Mouse (Mus musculus) MN1 (cell line): ENCODE results near the gene C8g.
A peak's percentile ranks its signal among the peaks of the same experiment; 100 is the strongest.

ENCODE experiments used
- DNase-seq: peaks from one replicate; pipeline ENCODE4 v3.0.0-alpha.2; 2016; ENCODE audit warnings: low spot score

The C8g gene

DNA sequence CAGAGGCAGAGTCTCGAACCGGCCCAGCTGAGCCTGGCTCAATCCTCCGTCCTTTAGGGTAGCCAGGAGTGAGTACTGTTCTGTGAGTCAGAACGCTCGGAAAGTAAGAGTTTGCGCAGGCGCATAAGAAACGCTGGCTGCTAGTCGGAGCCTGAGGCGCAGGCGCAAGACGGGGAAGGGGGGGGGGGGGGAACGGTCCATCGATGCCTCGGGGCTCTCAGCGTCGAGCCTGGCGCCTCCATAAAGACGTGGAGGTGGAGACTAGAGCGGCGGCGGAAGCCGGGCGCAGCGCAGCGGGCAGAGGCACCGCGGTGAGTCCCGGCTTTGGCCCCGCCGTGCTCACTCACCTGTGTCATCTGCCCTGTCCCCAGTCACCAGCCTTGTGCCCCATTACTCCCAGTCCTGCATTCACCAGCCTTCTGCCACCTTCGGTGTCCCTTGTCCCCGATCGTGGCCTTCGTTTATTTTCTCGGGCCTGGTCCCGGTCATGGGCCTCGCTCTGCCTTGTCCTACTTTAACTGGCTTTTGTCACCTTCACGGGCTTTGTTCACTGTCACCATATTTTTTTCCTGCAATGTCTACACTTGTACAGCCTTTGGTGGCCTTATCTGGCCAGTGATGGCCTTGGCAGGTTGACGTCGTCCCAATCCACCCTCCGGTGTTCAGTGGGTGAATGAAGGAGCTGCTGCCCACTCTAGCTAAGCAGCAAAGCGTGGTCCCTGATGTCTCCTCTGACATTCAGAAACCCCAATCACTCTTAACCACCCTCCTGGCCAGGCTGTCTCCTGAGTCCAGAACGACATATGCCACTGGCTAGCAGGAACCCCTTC, 728 bp downstream of the C8g start, which contains the start of gene Fbxw5:
TSS of gene Fbxw5 (plus strand) at position 175 of the 830 bp plus-strand sequence.
- peak; percentile 95 for DNase-seq

DNA sequence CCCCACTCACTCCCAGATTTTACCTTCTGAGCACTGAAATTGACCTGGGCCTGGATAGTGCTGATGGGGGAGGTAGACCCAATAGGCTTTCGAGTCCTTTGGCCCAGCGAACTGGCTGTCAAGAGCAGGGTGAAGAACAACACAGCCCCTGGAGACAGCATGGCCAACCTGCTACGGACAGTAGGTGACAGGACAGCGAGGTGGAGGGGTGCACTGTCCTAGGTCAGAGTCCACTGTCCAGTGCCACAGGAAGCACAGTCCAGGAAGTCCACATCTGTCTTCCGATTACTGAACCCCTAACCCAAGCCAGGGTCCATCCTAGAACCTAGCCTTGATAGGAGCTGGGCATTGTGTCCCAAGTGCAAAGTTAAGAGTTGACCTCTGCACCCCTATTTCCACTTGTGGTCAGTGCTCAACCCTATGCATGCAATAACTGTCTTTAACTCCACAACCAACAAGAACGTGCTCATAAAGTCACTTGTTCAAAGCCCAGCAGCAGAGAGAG, 1.4 kb downstream of the C8g start:
- no peak for DNase-seq

DNA sequence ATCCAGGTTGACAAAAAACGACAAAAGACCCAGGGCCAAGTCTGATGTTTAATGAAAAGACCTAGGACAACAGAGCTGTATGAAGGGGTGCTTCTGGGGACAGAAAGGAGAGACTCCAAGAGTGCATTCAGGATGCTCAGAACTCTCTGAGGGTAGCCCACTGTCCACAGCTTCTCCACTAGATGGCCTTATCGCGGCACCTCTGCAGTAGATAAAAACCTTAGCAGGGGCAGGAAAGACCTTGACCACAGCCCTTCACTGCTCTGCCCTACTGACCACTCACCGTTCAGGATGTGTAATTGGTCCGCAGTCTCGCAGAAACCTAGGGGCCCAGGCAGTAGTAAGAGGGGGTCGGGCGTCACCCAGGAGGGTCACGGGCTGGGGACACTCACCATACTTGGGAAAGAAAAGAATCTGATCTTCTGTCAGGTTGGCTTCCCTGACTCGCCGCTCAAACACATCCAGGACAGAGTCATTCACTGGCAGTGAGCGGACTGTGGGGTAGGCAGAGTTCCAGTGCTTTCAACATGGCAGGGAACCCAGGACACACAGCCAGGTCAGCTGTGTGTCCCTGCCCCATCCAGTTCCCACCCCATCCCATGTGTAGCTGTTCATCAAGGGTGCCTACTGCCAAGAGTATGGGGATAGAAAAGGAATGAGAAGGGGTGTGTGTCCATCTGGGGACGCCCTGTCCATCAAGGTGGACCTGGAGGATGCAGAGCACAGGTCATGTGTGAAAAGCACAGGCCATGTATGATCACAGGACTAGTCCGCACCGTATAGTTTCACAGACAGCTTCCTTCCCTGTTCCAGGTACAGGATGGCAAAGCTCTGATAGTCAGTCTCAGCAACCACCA, 2.7 kb downstream of the C8g start:
- no peak for DNase-seq

DNA sequence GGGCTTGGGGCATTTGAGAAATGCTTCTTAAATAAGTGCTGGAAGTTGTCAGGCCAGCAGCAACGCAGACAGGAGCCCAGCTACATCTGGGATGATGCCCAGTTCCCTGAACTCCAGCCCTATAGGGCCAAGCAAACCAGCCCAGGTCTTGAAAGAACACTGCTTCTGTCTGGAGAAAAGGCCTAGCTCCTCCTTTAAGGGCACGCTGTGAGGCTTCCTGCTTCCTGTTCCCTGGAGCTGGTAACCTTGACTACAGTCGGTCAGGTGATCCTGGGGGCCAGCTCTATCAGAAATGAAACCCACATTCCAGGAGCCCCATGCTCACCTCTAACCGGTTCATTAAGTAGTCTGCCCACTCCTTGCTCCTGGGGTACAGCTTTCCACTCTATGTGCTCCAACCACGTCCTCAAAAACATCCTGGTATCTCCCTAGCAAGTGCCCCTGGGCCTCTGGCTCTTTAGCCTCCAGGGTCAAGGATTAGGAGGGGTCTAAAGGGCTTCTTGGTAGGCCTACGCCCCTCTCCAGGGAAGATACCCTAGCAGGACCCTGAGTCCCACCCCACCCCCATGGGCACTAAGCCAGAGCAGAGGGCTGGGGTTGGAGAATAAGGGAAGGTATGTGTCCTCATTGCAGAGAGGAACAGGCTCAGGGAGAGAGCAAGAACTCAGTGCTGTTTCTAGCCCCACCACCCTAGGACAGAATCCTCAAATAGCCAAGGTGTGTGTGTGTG, 3.5 kb downstream of the C8g start:
- peak; percentile 32 for DNase-seq

DNA sequence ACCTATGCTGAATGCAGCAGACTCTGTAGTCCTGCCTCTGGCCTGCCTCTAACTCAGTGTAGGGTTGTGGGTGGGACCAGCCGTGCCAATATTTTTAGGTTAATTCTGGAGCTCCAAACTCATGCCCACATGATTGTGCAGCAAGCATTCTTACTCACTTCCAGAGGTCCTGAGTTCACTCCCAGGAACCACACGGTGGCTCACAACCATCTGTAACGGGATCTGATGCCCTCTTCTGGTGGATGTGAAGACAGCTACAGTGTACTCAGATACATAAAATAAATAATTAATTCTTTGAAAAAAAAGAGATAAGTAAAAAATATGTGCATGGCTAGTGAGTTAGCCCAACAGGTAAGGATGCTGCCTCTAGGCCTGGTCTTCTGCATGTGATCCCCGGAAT, 5.1 kb downstream of the C8g start:
- DNase-seq, result peak; percentile 31

DNA sequence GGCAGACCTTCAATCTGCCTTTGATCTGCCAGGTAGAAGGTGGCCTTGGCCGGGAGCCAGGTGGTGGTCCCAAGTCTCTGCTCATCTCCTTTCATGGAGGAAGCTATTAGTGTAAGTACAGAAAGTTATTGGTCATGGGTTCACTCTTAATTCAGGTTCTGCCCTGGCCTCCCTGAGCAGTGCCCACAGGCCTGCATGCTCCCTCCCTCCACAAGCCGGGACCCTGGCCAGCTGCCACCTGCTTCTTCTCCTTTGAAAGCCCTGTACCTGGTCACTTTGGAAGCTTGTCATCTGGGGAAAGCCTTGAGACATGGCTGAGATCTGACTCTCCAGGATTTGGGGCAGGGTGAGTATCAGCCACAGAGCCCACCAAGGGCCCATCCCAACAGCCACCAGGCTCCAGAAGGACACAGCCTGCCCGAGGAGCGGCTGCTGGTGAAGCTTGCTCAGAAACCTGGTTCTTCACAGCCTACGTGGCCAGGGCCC, 8.0 kb downstream of the C8g start, which contains the start of gene Lcn12:
TSS of gene Lcn12 (minus strand) at position 436 of the 486 bp plus-strand sequence.
- DNase-seq, result no peak

DNA sequence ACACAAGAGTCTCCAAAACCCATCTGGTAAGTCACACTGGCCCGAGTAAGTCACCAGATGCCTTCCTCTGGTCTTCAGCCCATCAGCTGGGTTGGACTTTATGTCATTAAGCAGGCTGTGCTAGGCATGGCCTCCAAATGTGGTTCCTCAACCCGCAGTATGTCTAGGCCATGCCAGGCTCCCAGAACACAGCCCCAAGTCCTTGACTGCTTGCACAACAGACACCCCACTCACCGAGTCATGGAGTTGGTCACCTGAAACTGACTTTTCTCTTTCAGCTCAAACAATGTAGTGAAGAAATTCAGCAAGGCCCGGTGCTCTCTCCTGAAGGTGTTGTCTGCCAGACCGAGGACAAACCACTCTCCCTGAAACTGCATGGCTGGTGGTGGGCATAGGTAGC, 8.5 kb downstream of the C8g start:
- no peak for DNase-seq

DNA sequence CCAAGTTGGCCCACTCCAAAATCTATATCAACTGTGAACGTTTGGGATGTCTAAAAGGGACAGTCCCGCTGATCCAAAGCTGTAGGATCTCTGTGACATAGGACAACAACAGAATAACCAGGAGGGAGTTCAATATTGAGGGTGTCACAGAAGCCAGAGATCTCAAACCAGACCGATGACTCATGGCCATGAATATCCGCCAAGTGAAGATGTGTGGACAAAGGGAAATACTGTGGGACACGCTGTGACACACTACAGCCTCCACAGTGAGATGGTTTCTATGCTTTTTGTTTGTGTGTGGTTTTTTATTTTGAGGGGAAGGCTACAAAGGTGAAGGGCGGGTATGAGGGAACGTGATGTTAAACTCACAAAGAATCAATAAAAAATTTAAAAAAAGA, 12.8 kb downstream of the C8g start:
- DNase-seq, result no peak

DNA sequence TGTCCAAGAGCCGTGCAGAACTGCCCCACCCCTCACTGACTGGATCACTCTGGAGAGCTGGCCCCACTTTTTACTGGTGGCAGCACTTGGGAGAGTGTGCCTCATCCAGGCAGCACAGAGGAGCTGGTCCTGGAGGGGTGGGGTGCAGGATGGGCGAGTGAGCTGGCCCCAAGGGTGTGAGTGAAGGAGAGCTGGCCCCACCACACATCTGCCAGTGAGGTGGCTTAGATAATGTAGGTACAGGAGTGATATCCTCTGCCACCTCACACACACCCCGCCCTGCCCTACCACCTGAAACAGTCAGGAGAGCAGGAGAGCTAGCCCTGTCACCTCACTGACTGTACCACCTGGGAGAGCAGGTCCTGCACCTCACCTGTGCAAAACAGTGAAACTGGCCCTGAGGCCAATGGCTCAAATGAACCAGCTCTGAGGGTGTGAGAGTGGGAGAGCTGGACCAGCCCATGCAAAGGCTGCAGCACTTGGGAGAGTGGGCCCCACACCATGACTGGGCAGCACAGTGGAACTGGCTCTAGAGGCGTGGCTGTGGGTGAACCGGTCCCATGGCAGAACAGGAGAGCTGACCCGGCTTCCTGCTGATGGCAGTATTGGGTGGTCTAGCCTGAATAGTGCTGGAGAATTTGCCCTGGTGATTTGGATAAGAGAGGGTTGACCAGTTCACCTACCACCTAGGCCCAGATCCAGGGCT, 13.4 kb downstream of the C8g start:
- DNase-seq, result no peak

DNA sequence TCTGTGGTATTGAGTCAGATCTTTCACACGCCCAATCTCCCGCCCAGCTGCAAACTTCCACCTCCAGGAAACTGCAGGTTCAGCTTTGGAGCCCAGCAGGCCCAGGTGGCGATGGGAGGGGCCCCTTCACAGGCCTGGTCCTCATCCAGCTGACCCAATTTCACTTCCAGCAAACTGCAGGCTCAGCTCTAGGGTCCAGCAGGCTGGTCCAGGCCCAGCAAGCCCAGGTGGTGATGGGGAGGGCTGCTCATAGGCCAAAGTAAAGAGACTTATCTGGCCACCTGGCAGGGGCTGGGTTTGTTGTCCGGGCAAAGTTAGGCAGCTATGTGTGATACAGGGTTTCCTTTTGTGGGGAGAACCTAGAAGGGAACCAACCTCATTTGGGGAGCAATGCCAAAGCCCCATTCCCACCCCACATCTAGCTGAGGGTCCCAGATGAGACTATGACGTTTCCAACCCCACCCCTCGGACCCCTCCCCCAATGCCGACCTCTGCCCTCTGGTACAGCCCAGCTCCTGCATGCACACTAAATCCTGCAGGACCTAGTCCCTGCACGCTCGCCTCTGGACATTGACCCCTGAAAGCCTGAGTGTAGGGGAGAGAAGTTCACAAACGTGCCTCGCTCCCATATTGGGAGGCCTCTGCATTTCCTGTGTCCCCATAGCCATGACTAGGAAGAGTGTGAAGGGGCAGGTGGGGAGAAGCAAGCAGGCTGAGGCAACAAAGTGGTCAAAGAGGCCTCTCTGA, 16.4 kb downstream of the C8g start:
- no peak for DNase-seq

DNA sequence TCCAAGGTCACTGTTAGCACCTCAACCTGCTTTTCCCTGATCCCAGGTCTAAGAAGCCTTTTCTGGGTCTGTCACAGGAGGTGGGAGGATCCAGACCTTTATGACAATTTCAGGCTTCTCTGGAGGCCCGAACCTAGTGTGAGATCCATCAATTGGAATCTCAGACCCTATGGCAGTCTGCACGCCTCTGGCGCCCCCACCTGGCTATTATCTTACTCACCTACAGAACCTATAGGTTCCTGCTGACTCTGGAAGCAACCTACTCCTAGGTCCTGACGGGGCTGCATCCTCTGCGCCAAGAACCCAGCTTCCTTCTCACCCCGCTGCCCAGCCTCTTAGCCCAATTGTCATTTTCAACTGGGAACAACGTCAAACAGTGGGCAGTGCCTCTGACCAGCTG, 18.6 kb downstream of the C8g start:
- peak; percentile 68 for DNase-seq

DNA sequence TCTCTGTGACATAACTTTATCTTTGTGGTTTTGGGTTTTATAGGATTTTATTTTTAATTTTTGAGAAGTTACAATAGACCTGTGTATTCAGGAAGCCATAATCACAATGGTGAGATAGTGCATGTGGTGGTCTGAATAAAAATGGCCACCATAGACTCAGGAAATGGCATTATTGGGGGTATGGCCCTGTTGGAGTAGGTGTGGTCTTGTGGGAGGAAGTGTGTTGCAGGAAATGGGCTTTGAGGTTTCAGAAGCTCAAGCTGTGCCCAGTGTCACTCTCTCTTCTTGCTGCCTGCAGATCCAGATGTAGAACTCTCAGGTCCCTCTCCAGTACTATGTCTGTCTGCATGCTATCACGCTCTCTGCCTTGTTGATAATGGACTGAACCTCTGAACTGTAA, 21.0 kb downstream of the C8g start:
- DNase-seq, result no peak

DNA sequence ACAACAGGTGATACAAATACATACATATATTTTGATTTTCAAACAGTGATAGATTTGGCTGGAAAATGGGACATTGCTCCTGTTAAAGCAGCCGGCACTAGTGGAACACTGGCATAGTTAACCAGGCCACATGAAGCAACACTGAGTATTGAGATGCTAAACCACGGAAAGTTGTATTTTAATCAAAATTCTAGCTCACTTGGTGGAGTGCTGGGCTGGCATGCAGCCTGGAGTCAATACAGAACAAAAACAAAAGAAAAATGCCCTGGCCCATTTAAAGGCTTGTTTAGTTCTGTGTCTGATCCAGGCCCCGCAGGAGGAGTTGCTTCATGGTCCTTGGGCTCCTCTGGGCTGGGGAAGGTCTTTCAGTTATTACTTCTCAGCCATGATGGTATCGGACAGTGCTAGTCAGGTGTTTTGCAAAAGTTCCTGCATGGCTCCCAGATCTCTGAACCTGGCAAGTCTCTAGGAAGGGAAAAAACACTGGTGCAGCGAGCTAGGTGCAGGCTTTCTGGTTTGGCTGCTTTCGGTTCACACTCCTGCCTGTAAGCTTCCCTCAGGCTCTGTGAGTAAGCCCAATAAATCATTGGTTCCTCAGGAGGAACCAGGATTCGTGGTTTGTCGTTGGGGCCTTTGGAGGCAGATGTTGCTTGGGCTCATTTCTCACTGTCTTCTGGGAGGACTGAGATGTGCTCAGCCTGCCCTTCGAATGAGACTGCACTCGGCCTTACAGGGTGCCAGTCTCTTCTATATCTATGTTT, 21.8 kb downstream of the C8g start:
- DNase-seq, result no peak

DNA sequence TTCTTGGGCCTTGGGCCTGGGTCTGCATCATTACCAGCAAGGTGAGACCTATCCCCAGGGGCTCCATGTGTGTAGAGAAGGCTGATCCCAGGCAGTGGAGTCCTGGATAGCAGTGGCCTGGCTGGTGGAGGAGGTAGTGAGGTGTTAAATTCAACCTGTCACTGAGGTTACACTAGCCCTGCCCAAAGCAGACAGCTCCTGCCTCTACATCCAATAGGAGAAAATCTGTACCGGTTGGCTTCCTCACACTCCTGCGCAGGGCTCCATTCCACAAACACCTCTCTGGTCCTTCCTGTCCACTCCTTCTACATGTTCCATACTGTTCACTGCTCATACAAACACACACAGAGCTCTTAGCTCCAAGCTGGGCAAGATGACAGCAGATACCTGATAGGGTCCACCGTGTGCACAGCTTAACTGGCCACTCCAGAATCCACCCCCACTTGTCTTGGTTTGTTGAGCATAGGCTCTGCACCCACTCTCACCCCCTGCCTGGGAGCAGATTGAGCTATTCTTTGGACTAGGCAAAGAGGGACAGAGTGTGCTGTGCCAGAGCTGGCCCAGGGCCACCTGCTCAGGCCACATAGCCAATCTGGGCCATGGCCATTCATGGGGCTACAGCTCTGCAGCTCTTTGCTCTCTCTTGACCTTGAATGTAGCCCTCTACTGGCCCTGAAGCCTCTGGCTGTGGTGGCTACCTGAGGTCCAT, 23.4 kb downstream of the C8g start:
- no peak for DNase-seq

DNA sequence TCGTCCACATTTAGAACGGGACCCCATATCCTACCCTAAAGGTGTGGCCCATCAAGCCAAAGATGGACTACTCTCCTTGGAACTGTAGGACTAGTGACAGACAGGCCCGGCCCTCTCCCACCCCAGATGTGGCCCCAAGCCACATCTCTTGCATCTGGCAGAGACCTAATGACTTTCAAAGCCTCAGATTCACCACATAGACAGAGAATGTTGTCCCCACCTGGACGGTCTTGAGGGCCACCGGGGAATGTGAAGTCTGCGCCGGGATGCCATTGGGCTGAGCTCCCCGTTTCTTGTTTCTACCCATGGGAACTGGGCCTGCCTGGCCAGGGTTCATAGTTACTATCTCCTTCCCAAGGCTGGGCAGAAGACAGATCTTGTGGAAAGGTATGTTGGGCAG, 24.0 kb downstream of the C8g start:
- no peak for DNase-seq

DNA sequence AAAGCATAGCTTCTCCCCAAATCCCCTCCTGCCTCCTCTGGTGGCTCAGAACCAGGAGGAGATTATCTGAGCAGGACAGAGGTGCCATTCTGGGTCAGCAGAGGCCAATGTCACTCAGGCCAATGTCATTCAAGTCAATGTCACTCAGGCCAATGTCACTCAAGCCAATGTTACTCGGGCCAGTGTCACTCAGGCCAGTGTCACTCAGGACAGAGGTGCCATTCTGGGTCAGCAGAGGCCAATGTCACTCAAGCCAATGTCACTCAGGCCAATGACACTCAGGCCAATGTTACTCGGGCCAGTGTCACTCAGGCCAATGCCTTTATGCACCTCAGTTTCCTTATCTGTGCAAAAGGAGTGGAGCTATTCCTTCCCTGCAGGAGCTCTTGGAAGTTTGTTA, 29.0 kb downstream of the C8g start:
- no peak for DNase-seq

DNA sequence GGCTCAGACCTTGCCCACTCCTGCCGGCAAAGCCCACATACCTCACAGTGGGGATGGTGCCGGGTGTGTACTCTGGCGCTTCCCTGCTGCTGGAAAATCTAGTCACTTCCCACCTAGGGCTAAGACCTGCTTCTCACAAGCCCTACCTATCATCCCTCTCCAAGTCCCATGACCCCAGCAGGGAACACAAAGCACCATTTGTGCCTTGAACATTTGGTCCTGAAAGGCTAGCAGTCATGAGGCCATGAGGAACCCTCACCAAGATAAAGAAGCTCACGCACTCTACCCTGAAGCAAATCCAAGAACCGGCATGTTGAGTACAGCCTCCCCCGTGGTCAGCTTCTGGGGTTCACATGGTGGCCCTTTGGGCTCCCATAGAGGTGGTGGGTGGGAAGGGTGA, 31.6 kb downstream of the C8g start, which contains the start of gene Ptgds:
TSS of gene Ptgds (minus strand) at position 78 of the 400 bp plus-strand sequence.
- DNase-seq, result no peak

DNA sequence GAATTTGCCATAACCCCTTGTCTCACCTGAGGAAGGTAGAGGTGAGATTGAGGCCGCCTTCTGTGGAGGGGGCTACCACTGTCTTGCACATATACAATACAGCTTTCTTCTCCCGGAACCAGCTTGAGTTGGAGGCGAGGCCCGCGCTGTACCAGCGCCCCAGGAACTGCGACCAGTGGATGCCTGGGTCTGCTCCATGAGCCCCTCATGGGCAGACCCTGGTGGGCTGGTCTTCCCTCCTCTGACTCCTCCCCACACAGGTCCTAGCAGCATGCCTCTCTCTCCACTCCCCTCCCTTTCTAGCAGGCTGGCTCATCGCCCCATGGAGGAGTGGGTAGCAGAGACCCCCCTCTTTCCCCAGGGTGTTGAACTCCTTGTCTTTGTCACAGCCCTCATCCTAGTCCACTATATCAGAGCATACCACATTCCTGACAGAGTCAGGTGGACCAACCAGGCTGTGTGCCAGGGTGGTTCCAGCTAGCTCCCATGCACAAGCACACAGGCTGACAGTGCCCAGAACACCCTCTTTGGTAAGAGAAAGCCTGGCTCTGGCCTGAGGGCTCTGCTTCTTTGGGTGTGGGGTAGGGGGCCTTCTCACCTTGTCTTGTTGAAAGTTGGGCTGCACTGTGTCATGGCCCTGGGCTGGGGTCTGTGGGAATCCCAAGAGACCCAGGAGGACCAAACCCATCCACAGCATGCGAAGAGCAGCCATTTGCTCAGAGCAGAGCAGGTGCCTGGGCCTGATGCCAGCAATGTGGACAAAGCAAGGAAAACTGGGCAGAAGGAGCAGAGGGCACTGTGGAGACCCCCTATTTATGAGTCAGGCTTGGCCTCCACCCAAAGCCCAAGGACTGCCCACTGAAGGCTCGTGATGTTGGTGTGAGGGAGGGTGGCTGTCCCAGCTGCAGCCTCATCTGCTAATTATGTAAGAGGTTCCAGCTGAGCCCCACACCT, 32.3 kb downstream of the C8g start:
- peak; percentile 68 for DNase-seq
